Mouse (Mus musculus) c-Kit-positive CD71-positive TER-119-positive erythroid progenitor cells, embryonic 14.5 days (primary cell): ENCODE results near the gene Syap1.
"Not testable (repeated sequence)": the region's sequence is repeated elsewhere in the genome, so short reads cannot be mapped to it uniquely, and the experiment has no call there.

Source experiments
- DNase-seq: peaks from one replicate; pipeline ENCODE4 v3.0.0-alpha.2; 2013; ENCODE audit warnings: low spot score

Gene Syap1

GRCm38 (mm10) chrX:162830313-162830712 is 57.9 kb downstream of the Syap1 start:
- not testable (repeated sequence) for DNase-seq

GRCm38 (mm10) chrX:162829741-162830140 is 58.5 kb downstream of the Syap1 start:
- no peak for DNase-seq

- DNase-seq = peak; percentile 92
Observed at GRCm38 (mm10) chrX:162829203-162829708, 59.0 kb downstream of the Syap1 start, which contains the start of gene Txlng. TSS of gene Txlng (minus strand) at chrX:162829454.

- DNase-seq = peak; percentile 19
Observed at GRCm38 (mm10) chrX:162828783-162829182, 59.5 kb downstream of the Syap1 start.

GRCm38 (mm10) chrX:162828016-162828415 is 60.2 kb downstream of the Syap1 start:
- DNase-seq = no peak
